Mouse (Mus musculus): ENCODE data around the gene Efl1.

Efl1 gene

DNA sequence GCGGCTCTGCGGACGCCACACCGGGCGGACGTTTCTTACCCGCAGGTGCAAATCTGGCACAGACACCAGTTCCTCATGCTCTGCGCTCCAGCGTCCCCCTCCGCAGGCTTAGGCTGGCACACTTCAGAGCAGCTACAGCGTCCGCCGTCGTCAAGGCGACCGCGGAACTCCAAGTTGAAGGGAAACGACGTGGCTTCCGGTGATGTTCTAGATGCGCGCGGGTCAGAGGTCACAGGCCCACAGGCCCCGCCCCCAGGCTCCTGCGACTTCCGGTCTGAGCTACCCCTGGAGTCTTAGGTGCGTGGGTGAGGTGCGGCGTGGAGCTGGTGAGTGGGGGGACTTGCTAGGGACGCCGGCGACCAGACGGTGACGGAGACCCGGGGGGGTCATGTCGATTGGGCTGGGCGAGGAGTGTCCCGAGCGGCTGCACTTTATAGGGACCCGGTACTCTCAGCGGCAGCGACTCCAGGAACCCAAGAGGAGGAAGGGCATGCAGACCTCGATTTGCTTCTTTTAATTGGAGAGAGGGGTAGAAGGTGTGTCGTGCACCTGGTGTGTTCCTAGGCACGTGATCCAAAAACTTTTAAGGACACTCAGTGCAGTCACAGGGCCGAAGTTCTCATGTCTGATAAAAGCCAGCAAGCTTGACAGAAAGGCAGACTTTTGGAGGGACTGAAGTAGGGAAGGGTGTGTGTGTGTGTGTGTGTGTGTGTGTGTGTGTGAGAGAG, at the start of gene Efl1, which contains the start of gene Saxo2:
Gene Efl1, plus strand, starts transcription at position 262 of the 728 bp plus-strand sequence.
Gene Saxo2, minus strand, starts transcription at position 176 of the 728 bp plus-strand sequence.
- peak; percentile 93 for DNase-seq

DNA sequence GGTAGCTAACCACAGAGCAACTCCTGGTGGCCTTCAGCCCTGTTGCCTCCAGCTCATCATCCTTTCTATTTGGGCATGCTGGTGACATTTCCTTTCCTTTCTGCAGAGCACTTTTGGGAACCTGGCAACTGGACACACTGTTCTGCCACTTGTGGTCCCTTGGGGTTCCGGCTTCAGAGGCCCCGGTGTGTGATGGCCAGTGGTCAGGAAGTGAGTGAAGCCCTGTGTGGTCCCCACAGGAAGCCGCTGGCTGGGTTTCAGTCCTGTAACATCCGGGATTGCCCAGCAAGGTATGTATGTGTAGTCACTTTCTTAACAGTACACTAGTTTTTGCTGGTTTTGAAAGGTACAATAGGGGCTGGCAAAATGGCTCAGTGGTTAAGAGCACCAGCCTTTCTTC, 46.4 kb upstream of the Efl1 start:
- no peak for DNase-seq

DNA sequence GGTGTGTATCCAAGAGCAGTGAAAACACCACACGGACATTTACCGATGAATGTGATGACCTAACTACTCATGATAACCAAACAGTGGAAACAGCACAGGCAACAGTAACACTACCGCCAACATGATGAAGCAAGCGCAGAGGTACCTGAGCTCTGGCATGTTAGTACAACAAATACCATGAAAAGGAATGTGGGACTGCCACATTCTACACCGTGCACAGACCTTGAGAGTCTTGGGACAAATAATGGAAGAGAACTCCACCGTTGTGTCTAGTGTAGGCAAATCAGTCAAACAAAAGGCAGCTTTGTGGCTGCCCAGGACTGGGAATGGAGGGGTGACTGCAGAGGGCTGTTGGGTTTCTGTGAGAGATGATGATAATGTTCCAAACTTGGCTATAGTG, 43.0 kb upstream of the Efl1 start:
- DNase-seq, result no peak

DNA sequence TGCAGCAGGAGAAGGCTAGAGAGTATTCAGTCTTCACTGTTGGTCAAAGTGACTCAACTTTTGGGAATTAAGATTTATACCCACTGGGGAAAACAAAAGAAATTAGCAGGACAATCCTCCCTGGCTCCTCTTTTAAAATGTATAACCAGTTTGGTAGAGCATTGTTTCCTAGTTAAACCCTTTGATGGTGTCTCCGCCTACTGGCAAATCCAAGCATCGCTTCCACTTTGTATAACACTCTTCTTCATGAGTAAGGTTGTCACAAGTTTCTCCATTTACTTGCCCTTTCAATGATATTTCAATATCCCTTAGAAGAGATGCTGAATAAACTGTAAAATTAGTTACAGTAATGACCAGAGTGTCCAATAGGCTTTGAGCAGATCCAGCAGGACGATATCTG, 38.8 kb upstream of the Efl1 start:
- DNase-seq, result no peak

DNA sequence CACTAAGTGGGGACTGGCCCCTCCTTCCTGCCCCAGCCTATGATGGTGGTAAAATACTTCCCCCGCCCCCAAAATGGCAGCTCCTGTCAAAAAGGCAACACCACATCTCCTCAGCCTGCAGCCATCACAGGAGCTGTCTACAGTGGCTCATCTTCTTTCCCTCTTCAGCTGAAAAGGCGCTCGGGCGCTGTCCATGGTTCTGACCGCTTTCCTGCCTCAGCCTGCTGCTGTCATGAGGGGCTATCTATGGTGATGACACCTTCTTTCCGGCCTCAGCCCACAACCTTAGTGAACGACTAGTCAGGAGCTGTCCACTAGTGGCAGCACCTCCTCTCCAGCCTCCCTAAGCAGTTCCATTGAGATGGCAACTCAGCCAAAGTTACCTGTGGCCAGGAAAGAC, 23.1 kb upstream of the Efl1 start:
- DNase-seq, result no peak

DNA sequence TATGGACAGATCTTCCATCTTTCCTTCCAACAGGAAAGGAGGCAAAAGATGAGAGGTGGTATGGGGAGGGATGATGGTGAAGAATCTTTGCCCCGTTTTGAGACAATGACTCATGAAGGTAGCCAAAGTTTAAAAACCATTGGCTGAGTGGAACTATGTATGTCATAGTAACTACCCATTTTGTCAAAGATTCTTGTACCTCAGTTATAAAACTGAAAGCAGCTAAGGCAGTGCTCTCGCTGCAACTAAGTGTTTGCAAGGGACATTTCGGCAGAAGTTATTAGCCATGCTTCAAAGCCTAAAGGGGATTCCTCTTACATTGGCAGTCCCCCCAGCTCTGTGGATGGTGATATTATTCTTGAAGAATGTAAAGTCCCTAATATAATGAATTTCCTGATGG, 1.2 kb upstream of the Efl1 start:
- DNase-seq, result no peak

DNA sequence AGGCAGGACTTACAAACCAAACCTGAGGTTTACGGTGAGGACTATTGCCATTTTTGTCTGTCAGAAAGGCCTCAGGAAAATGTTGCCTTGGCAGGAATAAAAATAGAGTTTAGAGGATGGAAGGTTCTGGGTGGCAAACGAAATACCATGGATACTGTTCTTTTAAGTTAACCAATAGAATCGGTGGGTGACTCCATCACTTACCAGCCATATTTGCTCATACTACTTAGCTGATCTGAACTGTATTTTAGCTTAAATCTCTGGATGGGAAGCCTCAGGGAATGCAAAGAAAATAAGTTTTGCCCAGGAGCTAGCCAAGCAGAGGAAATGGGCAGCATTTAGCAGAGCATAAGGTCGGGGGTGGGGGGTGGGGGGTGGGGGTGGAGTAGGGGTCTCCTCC, 505 bp upstream of the Efl1 start:
- no peak for DNase-seq

DNA sequence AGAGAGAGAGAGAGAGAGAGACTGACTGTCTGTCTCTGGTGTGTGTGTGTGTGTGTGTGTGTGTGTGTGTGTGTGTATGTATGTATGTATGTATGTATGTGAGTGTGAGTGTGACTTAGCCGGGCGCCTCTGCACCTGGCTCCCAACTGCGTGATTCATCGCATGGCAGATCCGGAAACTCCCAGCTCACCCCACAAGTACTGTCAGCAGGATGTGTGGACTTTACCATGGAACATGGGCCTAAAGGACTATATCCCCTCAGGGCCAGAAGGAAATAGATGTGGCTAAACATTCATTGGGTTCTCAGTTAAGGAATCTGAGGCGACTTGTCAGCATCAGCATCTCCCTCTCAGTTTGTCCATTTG, 649 bp downstream of the Efl1 start:
- DNase-seq, result no peak

DNA sequence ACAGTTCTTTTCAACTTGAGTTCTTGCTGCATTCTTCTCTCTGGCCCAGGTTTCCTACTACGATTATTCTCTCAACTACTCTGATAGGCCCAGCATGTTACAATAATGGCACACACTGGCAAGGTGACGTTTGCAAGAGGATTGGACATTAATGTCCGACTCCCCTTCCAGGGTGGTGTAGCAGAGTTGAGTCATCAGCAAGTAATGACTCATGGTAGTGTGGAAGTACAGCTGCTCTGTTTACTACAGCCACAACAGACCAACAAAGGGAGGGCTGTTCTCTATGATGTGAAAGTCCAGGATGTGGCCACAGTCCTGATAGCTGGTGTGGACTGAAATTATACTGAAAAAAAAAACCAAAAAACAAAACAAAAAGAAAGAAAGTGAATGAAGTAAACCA, 16.2 kb downstream of the Efl1 start:
- no peak for DNase-seq

DNA sequence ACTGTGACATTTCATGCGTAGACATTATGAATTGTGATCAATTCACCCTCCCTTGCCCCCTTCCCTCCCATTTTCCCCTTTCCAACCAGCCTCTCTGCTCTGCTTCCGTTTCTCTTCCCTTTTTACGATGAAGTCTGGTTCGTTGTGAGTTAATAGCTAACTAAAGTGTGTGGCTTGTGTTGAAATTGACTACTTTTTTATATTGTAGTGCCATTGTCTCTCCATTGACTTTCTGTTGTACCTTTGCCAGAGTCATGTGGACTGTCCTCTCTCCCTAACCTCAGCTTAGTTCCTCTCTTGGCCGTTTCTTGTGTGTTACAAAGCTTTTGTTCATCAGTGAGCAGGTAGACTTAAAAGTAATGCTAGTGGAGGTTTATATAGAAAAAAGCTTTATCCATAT, 27.6 kb downstream of the Efl1 start:
- no peak for DNase-seq

DNA sequence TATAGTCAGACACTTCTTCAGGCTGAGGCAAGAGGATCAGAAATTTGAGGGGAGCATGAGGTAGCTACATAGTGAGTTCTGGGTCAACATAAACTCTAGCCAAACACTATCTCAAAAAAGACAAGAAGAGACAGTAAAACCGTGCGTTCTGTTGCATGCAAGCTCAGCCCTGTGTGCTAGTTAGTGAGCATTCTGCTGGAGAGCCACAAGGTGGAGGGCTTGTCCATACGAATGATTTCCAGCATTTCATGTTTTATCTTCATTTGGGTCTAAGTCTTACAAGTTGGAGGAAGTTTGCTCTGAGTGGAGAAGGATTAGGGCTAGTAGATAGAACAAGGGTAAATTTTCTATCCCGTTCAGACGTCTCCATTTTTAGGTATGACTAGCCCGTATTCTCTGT, 28.4 kb downstream of the Efl1 start:
- DNase-seq, result no peak

DNA sequence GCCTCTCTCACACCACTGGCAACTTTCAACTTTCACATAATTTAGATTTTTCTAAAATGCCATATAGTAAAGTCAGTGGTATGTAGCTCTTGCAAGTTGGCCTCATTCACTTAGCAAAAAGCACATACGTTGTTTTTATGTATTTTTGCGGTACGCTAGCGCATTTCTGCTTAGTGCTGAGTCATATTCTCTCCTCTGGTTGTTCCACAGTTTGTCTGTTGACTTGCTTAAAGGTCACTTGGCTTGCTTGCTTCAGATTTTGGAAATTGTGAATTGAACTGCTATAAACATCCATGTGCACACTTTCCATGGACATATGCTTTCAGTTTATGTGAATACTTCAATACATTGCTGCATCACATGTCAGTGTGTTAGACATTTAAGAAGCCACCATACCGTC, 31.5 kb downstream of the Efl1 start:
- no peak for DNase-seq

DNA sequence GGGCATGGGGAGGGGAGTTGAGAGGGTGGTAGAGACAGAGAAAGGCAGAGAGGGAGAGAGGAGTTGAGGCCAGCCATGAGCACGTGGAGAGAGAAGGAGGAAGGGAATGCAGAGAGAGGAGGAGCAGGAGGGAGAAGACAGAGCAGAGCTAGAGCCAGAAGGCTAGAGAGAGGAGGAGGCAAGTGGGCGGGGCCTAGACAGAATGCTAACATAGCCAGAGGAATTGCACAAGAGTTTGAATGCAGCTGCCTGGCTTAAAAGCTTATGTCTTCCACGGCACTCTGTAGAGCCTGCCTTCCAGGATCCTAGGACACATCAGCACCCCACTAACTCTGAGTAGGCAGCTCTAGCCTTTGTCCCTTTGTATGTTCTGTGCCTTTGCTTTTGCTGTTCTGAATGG, 40.3 kb downstream of the Efl1 start:
- DNase-seq, result no peak

DNA sequence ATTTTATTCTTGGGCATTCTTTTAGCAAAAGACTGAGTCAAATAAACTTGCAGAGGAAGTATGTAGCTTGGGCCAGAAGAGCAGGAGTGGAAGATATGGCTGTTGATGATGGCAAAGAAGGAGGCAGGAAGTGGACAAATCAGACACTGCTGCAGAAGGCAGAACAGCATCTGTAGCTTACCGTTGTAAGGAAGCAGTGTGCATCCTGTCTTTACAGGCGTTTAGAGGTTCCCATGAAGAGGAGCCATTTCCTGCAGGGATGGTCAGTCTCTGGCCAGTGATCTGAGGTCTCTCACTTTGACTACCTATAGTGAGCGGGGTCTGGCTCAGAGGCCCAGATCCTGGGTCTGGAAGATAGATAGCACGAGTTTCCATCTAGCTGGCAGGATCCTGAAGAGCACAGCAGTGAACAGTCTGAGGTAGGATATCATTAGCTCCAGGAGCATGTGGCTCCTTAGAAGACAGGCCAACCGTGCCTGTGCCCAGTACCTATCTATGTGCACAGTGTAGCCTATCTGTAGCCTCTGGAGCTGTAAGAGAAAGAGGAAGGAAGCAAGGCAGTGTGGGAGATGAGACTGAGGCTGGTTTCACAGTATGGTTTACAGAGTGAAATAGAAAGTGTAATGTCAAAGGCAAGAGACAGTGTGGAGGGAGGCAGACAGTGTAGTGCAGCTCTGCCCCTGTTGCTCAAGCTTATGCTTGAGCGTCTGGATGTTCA, 42.8 kb downstream of the Efl1 start:
- DNase-seq, result no peak

DNA sequence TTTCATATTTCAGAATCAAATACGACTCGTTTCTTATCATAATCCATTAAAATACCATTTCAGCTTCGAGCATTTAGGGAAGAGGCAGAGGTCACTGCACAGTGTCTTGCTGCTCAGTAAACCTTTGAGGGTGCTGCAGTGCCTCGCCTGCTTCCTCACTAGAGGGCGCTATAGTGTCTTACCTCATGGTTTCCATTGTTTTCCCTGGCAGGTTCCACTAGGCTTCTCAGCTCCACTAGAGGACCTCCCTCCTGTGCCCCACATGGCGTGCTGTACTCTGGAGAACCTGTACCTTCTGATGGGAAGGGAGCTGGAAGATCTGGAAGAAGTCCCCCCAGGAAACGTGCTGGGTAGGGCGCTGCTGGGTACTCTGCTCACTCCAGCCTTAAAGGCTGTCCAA, 49.3 kb downstream of the Efl1 start:
- DNase-seq, result no peak

DNA sequence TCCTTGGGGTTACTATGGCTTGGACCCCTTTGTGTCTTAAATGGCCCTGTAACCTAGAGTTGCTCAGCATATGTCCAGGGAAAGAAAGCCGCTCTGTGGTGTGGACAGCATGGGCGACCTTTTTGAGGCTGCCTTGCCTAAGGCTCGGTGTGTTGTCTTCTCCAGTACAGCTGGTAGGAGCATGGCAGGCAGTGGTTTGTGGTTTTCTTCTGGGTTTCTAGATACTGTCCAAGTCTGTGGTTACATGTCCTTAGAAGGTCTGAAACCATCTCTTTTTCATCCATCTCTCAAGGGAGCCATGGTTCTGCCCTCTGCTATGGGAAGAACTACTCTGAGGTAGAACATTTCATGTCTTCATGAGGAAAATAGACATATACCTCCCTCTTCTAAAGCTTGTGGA, 50.6 kb downstream of the Efl1 start:
- DNase-seq, result no peak

DNA sequence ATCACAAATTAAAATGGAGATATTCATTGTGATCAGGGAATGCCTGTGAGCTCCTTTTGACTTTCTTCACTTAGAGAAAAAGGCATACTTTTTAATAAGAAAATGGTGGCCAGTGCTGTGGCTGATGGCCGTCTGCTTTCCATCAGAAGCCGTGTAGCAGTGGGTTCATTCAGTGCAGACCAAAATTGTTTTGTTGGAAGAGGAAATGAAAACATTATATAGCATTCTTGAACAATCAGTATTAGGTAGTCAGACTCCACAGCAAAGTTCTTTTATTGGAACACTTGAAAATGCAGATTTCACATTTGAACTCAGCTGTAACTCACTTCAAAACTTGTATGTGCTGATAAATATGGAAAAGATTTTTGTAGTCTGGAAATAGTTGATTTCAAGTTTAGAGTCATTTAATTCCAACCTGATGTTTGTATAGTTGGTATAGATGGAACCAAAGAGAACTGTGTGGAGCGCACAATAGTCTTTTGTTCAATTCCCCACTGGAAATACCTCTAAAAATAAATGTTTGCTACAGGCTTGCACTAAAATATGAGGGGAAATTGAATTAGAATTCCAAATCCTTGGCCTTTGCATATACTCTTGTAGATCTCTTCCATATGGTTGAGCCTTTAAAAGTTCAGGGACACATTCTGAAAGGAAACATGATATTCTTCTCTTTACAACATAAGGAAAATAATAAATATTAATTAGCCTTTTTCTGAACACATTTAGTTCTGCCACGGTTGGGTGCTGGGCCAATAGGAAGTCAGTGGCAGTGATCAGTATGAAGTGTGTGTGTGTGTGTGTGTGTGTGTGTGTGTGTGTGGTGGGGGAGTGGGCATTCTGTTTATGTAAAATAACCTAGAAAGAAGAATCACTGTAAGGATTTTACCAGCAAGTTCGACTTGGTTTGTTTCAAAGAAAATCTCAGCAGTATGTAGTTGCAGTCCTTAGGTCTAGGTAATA, 54.2 kb downstream of the Efl1 start:
- DNase-seq, result no peak

DNA sequence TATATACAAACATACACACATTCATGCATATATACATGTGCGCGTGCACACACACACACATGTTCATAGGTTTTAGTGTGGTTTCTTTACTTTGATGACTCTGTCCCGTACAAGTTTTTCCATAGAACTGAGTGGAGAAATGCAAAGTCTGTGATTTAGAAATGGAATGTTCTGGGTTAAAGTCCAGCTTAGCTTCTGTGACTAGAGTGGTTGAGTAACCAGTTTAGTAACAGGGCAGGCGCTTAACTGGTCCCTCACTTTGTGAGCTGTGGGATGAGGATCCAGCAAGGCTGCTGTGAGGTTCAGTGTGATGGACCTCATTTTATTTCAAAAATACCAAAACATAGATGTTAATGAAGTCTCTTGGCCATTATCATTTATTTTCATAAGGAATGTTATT, 60.8 kb downstream of the Efl1 start:
- no peak for DNase-seq

DNA sequence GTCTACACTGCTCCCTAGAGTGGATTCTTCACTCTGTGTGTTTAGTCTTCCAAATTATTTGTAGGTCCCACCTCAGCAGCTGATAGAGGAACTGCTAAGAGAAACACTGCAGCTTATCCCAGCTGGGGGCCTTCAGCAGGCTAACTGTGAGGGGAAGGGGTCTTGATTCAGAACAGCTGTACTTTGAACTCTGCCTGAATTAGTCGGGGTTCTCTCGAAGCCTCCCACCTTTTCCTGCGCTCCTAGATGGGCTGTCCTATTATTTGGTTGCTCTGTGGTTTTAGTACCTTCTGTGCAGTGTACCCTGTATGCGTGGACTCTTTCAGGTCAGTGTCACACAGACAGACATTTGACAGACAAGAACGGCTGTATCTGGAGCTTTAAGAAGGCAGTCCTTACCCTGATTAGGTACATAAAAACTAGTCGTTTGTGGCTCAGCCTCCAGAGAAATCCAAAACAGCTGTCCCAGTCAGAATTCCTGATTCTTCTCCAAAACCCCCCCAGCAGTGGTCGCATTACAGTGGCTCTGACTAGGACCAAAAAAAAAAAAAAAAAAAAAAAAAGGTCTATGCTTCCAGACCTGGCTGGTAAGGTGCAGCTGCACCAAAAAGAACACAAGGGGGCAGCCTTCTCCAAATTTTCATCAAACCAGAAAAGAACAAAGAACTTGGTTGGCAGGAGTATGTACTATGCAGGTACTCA, 66.9 kb downstream of the Efl1 start:
- peak; percentile 20 for DNase-seq

DNA sequence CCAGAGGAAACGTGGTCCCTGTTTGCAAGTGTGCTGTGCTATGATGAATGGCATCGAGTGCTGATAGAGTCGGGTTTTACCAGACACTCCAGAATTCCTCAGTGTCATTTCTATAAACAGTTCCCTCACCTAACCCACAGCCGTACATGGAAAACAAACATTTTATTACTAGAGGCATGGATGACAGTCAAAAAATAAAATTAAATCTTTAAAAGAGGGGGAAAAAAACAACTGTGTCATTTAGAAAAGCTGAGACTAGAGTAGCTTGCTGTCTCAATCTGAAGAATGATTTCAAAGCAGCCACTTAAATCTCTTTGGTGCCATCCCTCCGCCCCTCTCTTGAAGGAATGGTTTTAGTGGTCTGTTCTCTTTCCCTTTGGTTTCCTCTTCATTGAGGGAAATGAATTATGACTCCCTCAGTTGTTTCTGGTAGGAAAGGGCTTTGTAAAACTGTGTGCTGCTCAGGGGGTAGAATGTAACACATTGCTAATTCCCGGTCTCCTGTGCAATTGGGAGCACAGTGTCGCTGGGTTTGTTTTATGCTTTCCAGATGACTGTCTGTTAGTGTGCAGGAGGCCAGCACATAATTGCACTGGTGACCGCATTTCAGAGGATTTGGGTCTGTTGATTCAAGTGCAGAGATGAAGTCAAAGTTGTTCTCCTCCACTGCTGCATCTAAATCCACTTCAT, 67.6 kb downstream of the Efl1 start:
- DNase-seq, result no peak

DNA sequence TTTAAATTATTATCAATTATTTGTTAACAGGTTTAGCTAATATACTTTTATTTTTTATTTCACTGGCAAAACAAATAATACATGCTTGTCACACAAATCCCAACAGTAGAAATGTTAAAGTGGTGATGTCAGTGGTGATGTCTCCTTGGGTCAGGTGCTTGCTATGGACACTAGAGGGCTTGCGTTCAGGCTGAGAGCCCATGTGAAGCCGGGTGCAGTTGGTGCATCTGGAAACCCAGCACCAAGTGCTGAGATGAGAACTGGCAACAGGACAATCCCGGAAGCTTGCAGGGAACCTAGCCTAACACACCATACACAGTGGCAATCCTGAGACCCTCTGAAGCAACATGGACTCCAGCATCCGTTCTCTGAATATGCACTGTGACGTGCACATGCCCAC, 70.9 kb downstream of the Efl1 start:
- no peak for DNase-seq

DNA sequence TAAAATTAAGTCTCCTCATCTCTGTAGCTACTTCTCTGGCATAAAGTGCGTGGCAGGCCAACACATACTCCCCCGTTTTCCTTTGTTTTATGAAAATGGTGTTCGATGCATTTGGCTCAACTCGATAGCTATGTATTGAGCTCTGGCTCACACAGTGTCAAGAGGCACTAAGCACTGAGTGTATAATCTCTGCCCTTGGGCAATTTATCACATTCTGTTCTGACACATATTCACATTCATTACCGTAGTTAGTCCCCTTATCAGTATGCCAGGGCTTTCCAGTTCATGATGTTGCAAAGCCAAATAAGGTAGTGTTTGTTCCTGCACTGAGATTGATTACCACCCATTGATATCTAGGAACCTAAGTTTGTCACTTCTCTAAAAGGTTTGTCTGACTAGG, 71.3 kb downstream of the Efl1 start:
- DNase-seq, result no peak
